Mouse (Mus musculus): ENCODE data around the gene Rasgrf2.

Rasgrf2 gene

DNA sequence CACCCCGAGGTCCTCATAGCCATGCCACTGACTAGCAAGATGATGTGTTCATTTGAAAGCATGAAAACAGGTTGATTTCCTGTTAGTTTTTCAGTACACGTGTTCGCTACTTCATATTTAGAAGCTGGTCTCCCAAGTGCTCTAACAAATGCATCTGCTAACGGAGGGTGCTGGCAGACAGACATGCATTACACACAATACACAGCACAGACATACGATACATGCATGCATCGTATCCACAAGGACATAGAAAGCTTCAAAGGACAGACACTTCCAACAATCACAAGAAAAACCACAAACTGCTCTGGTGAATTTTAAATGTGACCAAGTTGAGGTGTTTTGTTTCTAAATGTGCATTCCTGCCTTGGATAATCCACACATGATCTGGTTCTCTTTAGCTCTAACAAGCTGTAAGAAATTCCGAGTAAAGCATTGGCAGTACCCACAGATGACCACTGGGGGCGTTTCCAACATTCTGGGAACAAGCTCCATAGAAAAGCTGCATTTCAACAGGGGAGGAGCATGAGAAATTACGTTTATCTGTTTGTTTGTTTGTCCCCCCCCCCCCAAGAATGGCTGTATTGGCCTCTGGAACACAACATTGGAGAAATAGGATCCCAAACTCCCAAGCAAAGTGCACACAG, 249.5 kb downstream of the Rasgrf2 start:
- DNase-seq (ENCODE audit: low read depth) = peak; percentile 20

DNA sequence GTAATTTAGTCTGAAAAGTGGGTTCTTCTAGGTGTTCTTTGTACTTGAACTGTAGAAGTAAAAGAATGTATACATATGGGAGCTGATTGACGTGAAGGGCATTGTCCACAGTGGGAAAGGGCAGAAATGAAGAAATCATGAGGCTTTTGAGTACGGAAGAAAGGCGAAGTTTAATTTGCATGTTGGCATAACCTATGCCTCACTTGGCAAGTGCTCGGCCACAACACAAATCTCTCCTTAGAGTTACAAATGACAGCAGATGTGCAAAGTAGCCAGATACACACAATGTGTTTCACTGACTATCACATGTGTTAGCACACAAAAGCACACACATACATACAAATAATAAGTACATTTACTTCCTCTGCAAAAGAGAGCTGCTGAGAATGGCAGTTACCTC, 251.2 kb downstream of the Rasgrf2 start:
- no peak for DNase-seq (ENCODE audit: low read depth)

DNA sequence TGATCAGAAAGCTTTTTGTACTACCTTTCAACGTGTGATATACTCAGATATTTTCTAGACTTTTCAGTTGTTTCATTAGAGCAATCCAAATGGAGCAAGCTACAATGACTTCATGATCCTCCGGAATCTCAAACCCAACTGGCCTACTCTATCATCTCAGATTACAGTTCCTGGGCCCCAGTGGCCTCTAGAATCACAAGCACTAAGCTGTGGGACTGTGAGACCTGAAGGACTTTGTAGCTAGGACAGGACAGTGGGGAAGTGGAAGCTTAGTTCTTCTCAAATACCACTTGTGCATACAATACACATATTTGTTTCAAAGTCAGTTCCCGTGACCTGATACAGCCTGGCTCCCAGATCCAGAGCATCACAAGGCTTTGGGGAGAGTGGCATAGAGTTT, 253.5 kb downstream of the Rasgrf2 start:
- no peak for DNase-seq (ENCODE audit: low read depth)

DNA sequence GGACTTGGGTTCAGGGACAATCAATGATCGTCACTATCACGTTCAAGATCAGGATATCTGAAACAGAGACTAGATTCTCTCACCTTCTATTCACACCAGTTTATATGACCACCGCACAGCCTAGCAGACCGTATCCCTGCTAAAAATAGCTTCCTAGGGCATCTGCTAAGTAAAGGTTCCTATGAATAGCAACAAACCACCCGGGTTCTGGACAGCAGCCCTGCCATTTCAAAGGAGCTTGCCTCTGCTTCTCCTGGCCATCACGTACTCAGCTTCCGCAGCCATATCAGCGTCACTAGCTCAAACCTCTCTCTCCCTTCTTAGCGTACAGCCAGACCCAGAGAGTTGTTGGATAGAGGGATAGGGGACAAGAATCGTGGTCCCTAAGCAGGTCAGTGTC, 254.1 kb downstream of the Rasgrf2 start:
- DNase-seq (ENCODE audit: low read depth) = no peak

DNA sequence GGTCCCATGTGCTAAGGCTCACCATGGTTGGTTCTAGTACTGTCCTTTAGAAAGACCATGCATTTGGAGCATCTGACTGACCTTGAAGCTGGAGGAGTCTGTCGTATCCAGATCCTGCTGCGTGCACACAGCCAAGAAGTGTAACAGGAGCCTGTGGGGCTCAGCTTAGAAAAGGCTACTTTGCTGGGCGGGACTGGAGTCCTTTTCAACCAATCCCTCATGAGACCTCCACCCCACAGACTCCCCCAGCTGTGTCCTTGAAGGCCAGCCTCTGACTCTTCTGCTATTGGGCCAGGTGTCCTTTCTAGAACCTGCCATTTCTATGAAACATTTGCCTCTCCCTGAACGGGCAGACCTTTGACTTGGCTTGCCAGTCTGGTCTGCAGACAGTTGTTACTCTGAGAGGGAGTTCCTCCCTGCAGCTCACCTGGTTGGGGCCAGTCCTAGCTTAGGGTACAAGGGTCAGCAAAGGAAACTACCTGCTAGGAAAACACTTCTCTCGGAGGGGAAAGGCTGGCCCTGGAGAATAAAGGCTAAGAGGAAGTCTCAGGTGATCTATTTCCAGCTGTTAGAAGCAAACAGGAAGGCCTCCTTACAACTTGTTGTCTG, 254.6 kb downstream of the Rasgrf2 start, which contains the start of gene Ckmt2:
Ckmt2 (minus strand) TSS at position 145 of the 609 bp plus-strand sequence.
- DNase-seq (ENCODE audit: low read depth) = no peak

DNA sequence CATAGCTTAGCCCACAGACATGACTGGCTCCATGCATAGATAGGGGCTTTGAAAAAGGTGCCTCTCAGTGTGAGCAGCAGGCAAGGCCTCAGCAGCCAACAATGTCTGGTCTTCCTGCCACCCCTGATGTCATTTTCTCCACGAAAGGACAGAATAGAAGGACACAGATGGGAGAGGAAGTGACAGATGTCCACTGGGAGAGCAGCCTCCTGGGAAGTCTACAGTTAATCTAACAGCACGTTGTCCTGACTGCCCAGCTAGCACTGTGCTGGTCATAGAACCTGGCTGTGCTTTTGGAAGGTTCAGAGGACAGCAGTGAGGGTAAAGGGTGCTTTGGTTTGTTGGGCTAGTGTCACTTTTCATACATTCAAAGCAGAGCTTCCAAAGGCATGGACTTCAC, 255.9 kb downstream of the Rasgrf2 start:
- no peak for DNase-seq (ENCODE audit: low read depth)

DNA sequence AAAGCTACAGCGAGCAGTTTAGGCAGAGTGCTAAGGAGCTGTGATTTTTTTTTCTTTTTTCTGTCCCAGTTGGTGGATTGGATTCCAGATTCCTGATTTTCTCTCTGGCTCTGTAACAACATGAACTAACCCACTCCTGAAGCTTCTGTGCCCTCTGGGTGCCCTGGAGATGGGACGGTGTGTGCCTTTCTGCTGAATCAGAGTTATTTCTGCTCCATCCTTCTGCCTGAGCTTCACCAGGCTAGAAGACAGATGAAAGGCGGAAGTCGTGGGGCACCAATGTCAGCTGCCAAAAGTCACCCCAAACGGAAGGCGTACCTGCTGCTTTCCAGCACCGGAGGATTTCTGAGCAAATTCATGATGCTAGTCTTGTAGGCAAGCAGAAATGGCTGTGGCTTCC, 256.9 kb downstream of the Rasgrf2 start:
- no peak for DNase-seq (ENCODE audit: low read depth)

DNA sequence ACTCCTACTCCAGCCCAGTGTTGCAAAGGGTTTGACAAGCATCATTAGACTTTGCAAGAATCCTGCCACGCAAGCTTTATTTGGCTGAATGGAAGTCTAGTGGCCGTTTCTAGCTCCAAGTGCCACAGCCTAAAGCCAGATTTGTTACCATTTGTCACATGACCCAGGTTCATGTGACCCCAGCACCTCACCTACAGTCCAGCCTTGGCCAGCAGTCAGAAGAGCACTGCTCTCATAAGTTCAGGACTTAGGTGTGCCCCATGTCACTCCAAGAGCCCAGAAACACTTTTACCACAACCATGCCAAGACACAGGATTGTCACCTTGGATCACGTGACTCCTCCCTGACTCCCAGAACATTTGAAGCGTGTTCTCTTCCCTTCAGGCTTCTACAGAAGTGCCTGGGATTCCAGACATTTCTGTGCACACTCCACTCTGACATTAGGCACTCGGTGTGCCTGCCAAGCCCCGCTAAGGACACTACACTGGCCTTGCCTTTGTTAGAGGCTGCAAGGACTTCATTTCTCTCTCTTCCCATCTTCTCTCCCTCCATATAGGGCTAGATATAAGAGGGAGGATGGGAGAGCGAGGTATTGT, 257.6 kb downstream of the Rasgrf2 start:
- no peak for DNase-seq (ENCODE audit: low read depth)

DNA sequence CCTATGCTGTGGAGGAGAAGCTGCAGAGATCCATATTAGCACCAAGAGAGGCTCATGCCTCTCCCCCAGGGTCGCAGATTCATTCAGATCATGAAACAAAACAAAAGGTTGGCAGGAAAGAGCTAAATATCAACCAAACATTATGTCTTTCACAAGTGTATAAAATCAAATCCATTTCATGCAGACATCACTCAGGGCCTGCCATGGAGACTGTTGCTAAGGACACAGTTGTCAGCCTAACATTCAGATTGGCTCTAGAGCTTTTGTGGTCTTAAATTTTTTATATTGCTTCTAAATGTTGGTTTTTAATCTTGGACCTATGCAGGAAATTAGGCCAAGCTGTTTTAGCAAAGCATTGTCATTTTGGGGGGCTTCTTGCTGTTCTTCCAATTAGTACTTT, 262.9 kb downstream of the Rasgrf2 start:
- DNase-seq (ENCODE audit: low read depth) = no peak

DNA sequence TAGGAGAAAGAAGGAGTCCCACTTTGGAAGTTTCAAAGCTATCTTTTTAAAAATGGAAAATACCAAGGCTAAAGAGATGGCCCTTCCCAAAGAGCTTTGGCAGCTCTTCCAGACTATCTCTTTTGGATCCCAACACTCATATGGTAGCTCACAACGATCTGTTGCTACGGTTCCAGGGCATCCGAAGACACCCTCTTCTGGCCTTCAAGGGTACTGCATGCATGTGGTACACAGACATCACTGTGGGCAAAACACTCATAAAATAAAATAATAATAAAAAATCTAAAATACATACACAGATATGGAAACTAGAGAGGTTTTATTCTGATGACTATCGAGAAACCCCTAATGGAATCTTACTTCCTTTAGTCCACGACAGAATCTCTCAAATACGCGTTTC, 272.6 kb downstream of the Rasgrf2 start:
- no peak for DNase-seq (ENCODE audit: low read depth)

DNA sequence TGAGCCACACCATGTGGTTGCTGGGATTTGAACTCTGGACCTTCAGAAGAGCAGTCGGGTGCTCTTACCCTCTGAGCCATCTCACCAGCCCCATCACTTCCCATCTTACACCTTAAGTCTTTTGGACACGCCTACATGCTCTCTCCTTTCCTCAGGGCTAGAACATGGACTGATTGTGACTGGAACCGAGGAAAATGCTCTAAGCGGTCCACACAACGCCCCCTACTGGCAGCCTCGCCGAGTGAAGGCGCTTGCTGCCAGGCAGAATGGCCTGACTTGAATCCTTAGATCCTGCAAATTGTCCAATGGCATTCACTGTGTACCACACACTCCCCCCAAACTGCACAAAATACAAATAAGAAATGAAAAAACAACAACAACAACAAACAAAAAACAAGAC, 274.0 kb downstream of the Rasgrf2 start:
- no peak for DNase-seq (ENCODE audit: low read depth)

DNA sequence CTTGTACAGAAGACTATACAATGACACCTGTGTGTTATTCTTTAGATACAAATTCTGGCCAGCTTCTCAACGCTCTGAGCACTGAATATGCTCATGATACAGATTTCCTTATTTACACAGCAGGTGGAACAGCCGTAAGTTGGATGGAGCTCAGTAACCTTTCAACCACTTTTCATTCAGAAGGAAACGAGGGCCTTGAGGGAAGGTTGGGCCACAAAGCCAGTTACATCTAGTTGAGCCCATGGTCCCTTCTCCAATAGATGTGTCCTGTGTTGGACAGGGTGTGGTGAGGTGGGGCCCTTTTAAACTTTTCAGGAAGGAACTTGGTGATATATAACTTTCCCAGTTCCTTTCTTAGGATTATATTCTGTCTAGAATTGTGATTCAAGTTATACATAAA, 277.0 kb downstream of the Rasgrf2 start:
- DNase-seq (ENCODE audit: low read depth) = no peak
